Comparison of ENCODE assay signal across 9 mouse cellular contexts in genomic region chr4:81498133-81498532, GRCm38 (mm10). TPM values are rescaled to one million over a fixed set of nuclear protein-coding genes. Genes with fewer than 3 reads are reported as not detected.
DNase-seq lines count a peak whose midpoint lies in the region; ATAC-seq and TF ChIP-seq lines count a peak whose summit lies in the region.
"Had no signal": no experiment of that assay in that cellular context is flagged by ENCODE, and none has a peak within 500 bp of the region (broad histone marks: within the 10 kb centered on the region; RNA-seq: fewer than 3 reads in every experiment).

No protein-coding gene starts in this region.

- TF ChIP-seq POLR2A in cerebellum, adult 2 months (IDR thresholded peaks at IDR 0.05; ENCODE audit: borderline replicate concordance, insufficient read depth, low read length): no peak
- no peak for TF ChIP-seq POLR2A in lung, adult 2 months (IDR thresholded peaks at IDR 0.05; ENCODE audit: borderline replicate concordance, extremely low read depth, low read depth, low read length)

- no peak overlapping the region for H3K9ac ChIP-seq in hindbrain, embryonic 11.5 days (ENCODE audit: low read depth, low read length)
- no peak overlapping the region for H3K9ac ChIP-seq in hindbrain, embryonic 13.5 days
- H3K9ac ChIP-seq: midbrain, embryonic 13.5 days had no signal

- H3K4me1 ChIP-seq in cerebellum, adult 2 months (ENCODE audit: control insufficient read depth, insufficient read depth, low read length): no peaks in the 10 kb centered on the region
- H3K4me1 ChIP-seq in hindbrain, embryonic 11.5 days (replicated peaks; ENCODE audit: control insufficient read depth, insufficient read depth, low read length): no peaks in the 10 kb centered on the region
- no peaks in the 10 kb centered on the region for H3K4me1 ChIP-seq in hindbrain, embryonic 13.5 days (replicated peaks)
- H3K4me1 ChIP-seq in lung, adult 2 months (ENCODE audit: control insufficient read depth, insufficient read depth, low read length): no peaks in the 10 kb centered on the region
- H3K4me1 ChIP-seq: midbrain, embryonic 13.5 days had no signal

- no peaks in the 10 kb centered on the region for H3K36me3 ChIP-seq in hindbrain, embryonic 11.5 days (ENCODE audit: control insufficient read depth, insufficient read depth, low read length)
- no peaks in the 10 kb centered on the region for H3K36me3 ChIP-seq in hindbrain, embryonic 13.5 days
- H3K36me3 ChIP-seq: midbrain, embryonic 13.5 days had no signal

- TF ChIP-seq CTCF in cerebellum, adult 2 months (IDR thresholded peaks at IDR 0.05; ENCODE audit: borderline replicate concordance, insufficient read depth, low read depth, low read length): peak; percentile 42; the same call in 1 of the 2 replicates
- TF ChIP-seq CTCF in lung, adult 2 months (IDR thresholded peaks at IDR 0.05; ENCODE audit: insufficient read depth, low read length): 0 out of 2 replicates have a peak, but pooled peaks have one; percentile 9

- no peak overlapping the region for H3K4me3 ChIP-seq in cerebellum, adult 2 months (replicated peaks; ENCODE audit: insufficient read depth, low read depth, low read length)
- H3K4me3 ChIP-seq in hindbrain, embryonic 11.5 days (ENCODE audit: low read depth, low read length): no peak overlapping the region
- H3K4me3 ChIP-seq in hindbrain, embryonic 13.5 days: no peak overlapping the region
- H3K4me3 ChIP-seq in lung, adult 2 months (replicated peaks; ENCODE audit: extremely low read depth, low read depth, low read length): no peak overlapping the region
- H3K4me3 ChIP-seq: midbrain, embryonic 13.5 days had no signal

- no peaks in the 10 kb centered on the region for H3K9me3 ChIP-seq in hindbrain, embryonic 11.5 days (ENCODE audit: control insufficient read depth, low read length)
- no peaks in the 10 kb centered on the region for H3K9me3 ChIP-seq in hindbrain, embryonic 13.5 days
- H3K9me3 ChIP-seq: midbrain, embryonic 13.5 days had no signal

- no peak for ATAC-seq in hindbrain, embryonic 11.5 days (ENCODE audit: low FRiP score)
- ATAC-seq in hindbrain, embryonic 13.5 days (ENCODE audit: low FRiP score): no peak
- ATAC-seq: midbrain, embryonic 13.5 days had no signal

- no peaks in the 10 kb centered on the region for H3K27me3 ChIP-seq in cerebellum, adult 2 months (ENCODE audit: control insufficient read depth, insufficient read depth, low read length)
- H3K27me3 ChIP-seq in hindbrain, embryonic 11.5 days (ENCODE audit: control insufficient read depth, insufficient read depth, low read length): no peaks in the 10 kb centered on the region
- H3K27me3 ChIP-seq in hindbrain, embryonic 13.5 days: no peaks in the 10 kb centered on the region
- H3K27me3 ChIP-seq: midbrain, embryonic 13.5 days had no signal

- WGBS in cerebellum, adult 2 months: 53% methylated on average over 2 of the region's 2 CpGs
- WGBS in hindbrain, embryonic 11.5 days: 52% methylated on average over 2 of the region's 2 CpGs
- 46% methylated on average over 2 of the region's 2 CpGs for whole genome bisulfite sequencing in hindbrain, embryonic 13.5 days
- 34% methylated on average over 2 of the region's 2 CpGs for WGBS in lung, adult 2 months

- H3K4me2 ChIP-seq in hindbrain, embryonic 11.5 days (replicated peaks; ENCODE audit: low read depth, low read length): no peak overlapping the region
- no peak overlapping the region for H3K4me2 ChIP-seq in hindbrain, embryonic 13.5 days
- H3K4me2 ChIP-seq: midbrain, embryonic 13.5 days had no signal

- DNase-seq in cerebellum, adult 2 months: peak in 1 of 2 experiments; percentile 21
- no peak for DNase-seq in cerebellum, adult 11-12 months
- peak; percentile 14 for DNase-seq in hindbrain, embryonic 11.5 days (ENCODE audit: low spot score)
- DNase-seq in lung, adult 2 months: no peak
- no peak for DNase-seq in lung, postnatal 25 days (ENCODE audit: low spot score)
- peak; percentile 33 for DNase-seq in lung, postnatal 10 days
- DNase-seq in thymus, postnatal 10 days (ENCODE audit: low spot score in 2 of 2): no peak

- H3K27ac ChIP-seq in cerebellum, adult 2 months (ENCODE audit: insufficient read depth, low read length): no peak overlapping the region
- no peak overlapping the region for H3K27ac ChIP-seq in hindbrain, embryonic 11.5 days (ENCODE audit: low read depth, low read length)
- no peak overlapping the region for H3K27ac ChIP-seq in hindbrain, embryonic 13.5 days
- H3K27ac ChIP-seq: midbrain, embryonic 13.5 days had no signal

RNA-seq across cellular contexts. Expression of gene Mpdz, which starts 55.5 kb away (rescaled TPM):
- 31.2 and 31.8 TPM in 2 replicates for polyA plus RNA-seq in cerebellum, adult 2 months (2012; rRNA removed)
- 43.0 and 45.3 TPM in 2 replicates for polyA plus RNA-seq in hindbrain, embryonic 11.5 days (2014; fragmentation: Nextera tagmentation; extraction: Ambion mirVana)
- polyA plus RNA-seq in hindbrain, embryonic 13.5 days (2015; fragmentation: Nextera tagmentation; extraction: Ambion mirVana): 14.8 and 16.5 TPM in 2 replicates
- 9.5 and 15.4 TPM in 2 replicates for polyA plus RNA-seq in lung, adult 2 months (2012; rRNA removed)

Comparison
In these comparisons a context has a peak if more than half of its experiments do, and no peak if none do; other contexts are left out.
1. DNase-seq: peak in hindbrain, embryonic 11.5 days (single experiment) and lung, postnatal 10 days (single experiment); none in cerebellum, adult 11-12 months (single experiment), lung, adult 2 months (single experiment), lung, postnatal 25 days (single experiment) and thymus, postnatal 10 days (0 of 2).